Mouse (Mus musculus): Measurements from ENCODE around the gene Dnajc19. TPM values are rescaled to one million over a fixed set of nuclear protein-coding genes. Genes with fewer than 3 reads are reported as not detected.

Gene Dnajc19
- polyA plus RNA-seq, 1 experiment from 2014 or later = 167 TPM

DNA sequence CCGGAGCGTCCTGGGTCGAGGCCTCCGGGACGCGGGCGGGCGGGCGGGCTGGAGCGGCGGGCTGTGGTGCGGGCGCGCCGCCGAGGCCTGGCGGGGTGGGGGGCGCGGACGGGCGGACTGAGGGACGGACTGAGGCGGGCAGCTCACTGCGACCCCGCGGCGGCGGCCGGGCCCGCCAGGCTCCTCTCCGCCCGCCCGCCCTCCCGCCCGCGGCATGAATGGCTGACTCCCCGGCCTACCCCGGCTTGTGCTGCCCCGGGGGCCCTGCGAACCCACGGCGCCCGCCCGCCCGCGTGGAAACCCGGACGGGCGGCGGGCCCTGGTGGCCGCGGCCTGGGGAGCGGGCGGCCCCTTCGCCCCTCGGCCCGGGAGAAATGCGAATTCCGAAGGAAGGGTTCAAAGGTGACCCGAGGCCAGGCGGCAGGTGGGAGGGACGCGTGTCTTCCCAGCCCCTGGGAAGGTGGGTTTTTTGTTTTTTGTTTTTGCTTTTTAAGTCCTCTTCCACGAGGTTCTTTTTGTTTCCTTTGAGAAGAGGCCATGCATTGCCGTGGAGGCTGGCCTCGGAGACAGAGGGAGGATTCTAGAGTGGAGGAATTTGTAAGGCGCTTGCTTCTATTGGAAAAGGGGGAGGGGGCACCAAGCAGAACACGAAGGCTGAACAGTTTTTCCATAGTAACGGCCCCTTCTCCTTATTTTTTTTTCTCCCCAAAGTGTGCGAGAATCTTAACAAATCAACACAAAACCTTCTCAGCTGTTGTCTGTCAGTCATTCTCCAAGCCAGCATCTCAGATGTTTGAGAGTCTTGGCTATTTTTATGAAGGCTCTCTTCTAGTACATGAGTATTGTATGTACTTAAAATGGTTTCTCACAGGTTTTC, 60.5 kb downstream of the Dnajc19 start:
- Histone ChIP-seq H3K4me3 (ENCODE audit: low read depth, low read length) (peak overlapping the region; percentile 96), H3K9me3 (ENCODE audit: control insufficient read depth, low read length) (no peaks in the 10 kb centered on the region), H3K9ac (ENCODE audit: low read length) (peak overlapping the region; percentile 99), H3K27ac (replicated peaks; ENCODE audit: low read depth, low read length) (peak overlapping the region; percentile 90), H3K4me2 (ENCODE audit: low read depth, severe bottlenecking) (peak overlapping the region; percentile 64), H3K27me3 (ENCODE audit: control insufficient read depth, insufficient read depth, low read length) (no peaks in the 10 kb centered on the region), H3K4me1 (ENCODE audit: control insufficient read depth, insufficient read depth, low read length) (0 out of 2 replicates have a peak, but pooled peaks cover 2% of the 10 kb centered on the region), H3K36me3 (ENCODE audit: control insufficient read depth, insufficient read depth, low read length) (no peaks in the 10 kb centered on the region)
- under 1% methylated on average over 30 of the region's 70 CpGs for WGBS
- DNase-seq (ENCODE audit: low spot score) (peak; percentile 54), ATAC-seq (ENCODE audit: insufficient number of reproducible peaks, low FRiP score, low TSS enrichment, low read depth) (peak; percentile 37)

DNA sequence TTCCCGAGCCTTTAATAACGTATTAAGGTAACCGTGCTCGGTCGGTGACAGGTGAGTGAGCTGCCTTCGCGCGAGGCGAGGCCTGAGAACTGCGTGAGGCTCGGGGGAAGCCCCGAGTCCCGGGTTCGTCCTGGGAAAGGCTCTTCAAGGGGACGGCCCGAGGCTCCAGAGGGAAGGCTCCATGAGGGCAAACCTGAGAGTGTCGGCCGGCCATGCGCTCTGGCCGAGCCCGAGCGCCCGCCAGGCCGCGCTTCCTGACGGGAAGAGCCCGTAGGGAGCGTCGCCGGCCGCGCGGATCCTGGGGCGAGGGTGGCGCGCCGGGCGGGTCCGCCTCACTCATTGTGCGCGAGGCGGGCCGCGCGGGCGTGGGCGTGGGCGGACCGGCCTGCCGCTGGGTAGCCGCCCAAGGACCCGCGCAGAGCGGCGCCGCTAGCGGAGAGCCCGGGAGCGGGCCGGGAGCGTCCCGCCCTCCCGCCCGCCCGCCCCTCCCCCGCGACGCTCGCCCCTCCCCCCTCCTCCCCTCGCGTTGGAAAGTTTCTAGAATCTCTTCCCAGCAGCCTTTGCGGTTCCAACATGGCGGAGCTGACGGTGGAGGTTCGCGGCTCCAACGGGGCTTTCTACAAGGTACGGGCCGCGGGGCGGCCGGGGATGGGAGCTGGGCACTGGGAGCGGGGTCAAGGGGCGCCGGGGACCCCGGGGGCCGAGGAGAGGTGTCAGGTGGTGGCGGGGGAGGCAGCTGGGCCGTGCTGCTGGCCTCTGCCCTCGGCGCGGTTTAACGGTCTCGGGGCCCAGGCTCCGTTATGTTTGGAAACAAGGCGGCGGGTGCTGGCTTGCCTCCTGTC, 61.4 kb downstream of the Dnajc19 start, which contains the start of gene Fxr1:
Gene Fxr1, plus strand, starts transcription at position 404 of the 842 bp plus-strand sequence.
- under 1% methylated on average over 58 of the region's 97 CpGs for WGBS
- Histone ChIP-seq H3K27me3 (ENCODE audit: control insufficient read depth, insufficient read depth, low read length) (no peaks in the 10 kb centered on the region), H3K4me3 (ENCODE audit: low read depth, low read length) (peak within 1 kb of the TSS; percentile 96), H3K36me3 (ENCODE audit: control insufficient read depth, insufficient read depth, low read length) (no peaks in the 10 kb centered on the region), H3K4me2 (ENCODE audit: low read depth, severe bottlenecking) (peak within 1 kb of the TSS; percentile 64), H3K4me1 (ENCODE audit: control insufficient read depth, insufficient read depth, low read length) (0 out of 2 replicates have a peak, but pooled peaks cover 2% of the 10 kb centered on the region), H3K9me3 (ENCODE audit: control insufficient read depth, low read length) (no peaks in the 10 kb centered on the region), H3K9ac (ENCODE audit: low read length) (peak within 1 kb of the TSS; percentile 99), H3K27ac (replicated peaks; ENCODE audit: low read depth, low read length) (peak within 1 kb of the TSS; percentile 90)
- ATAC-seq (ENCODE audit: insufficient number of reproducible peaks, low FRiP score, low TSS enrichment, low read depth) = peak; percentile 96
- peak; percentile 84 for DNase-seq (ENCODE audit: low spot score)

DNA sequence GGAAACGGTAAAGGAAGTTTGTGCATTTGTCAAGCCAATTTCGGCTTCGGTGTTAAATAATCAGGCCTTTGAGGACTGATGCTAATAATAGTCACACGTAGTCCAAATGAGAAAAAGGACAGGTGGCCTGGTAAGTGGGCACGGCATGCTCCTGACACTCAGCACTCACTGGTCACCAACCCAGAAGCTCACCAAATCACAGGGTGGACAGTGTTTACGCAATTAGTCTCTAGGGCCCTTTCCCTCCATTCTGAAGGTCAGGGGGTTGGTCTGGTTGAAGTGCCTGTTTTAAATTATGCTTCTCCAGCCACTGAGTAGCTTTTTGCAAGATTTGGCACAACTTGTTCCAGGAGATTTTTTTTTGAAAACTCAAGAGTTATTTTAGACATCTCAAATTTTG, 72.9 kb downstream of the Dnajc19 start:
- 39% methylated on average over 6 of the region's 6 CpGs for WGBS
- DNase-seq (ENCODE audit: low spot score) (no peak), ATAC-seq (ENCODE audit: insufficient number of reproducible peaks, low FRiP score, low TSS enrichment, low read depth) (no peak)
- H3K9me3 ChIP-seq (ENCODE audit: control insufficient read depth, low read length) = no peaks in the 10 kb centered on the region
- H3K4me2 ChIP-seq (ENCODE audit: low read depth, severe bottlenecking) = no peak overlapping the region
- no peaks in the 10 kb centered on the region for H3K36me3 ChIP-seq (ENCODE audit: control insufficient read depth, insufficient read depth, low read length)
- no peak overlapping the region for H3K27ac ChIP-seq (replicated peaks; ENCODE audit: low read depth, low read length)
- H3K9ac ChIP-seq (ENCODE audit: low read length) = no peak overlapping the region
- no peaks in the 10 kb centered on the region for H3K4me1 ChIP-seq (ENCODE audit: control insufficient read depth, insufficient read depth, low read length)
- H3K4me3 ChIP-seq (ENCODE audit: low read depth, low read length) = no peak overlapping the region
- no peaks in the 10 kb centered on the region for H3K27me3 ChIP-seq (ENCODE audit: control insufficient read depth, insufficient read depth, low read length)

DNA sequence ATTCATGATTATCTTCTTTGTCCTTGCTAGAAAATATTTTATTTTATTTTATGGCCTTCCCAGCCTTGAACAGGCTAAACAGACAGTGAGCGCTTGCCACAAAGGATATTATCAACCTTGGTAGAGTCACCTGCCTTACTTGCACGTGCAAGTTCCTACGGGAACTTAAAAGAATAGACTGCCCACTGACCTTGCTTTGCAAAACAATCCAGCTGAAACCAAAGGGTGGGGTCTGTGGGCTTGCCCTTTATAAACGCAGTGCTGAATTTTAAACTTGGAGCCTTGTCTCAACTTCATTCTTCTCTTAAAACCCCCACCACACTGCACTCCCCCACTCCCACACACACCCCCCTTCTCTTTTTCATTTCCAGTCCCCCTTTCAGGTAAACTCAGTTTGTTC, 73.5 kb downstream of the Dnajc19 start:
- Histone ChIP-seq H3K4me1 (ENCODE audit: control insufficient read depth, insufficient read depth, low read length) (no peaks in the 10 kb centered on the region), H3K9me3 (ENCODE audit: control insufficient read depth, low read length) (no peaks in the 10 kb centered on the region), H3K4me3 (ENCODE audit: low read depth, low read length) (no peak overlapping the region), H3K36me3 (ENCODE audit: control insufficient read depth, insufficient read depth, low read length) (no peaks in the 10 kb centered on the region), H3K27ac (replicated peaks; ENCODE audit: low read depth, low read length) (no peak overlapping the region), H3K27me3 (ENCODE audit: control insufficient read depth, insufficient read depth, low read length) (no peaks in the 10 kb centered on the region), H3K4me2 (ENCODE audit: low read depth, severe bottlenecking) (no peak overlapping the region), H3K9ac (ENCODE audit: low read length) (no peak overlapping the region)
- ATAC-seq (ENCODE audit: insufficient number of reproducible peaks, low FRiP score, low TSS enrichment, low read depth) (no peak), DNase-seq (ENCODE audit: low spot score) (no peak)
- 67% methylated on average over 4 of the region's 4 CpGs for WGBS

DNA sequence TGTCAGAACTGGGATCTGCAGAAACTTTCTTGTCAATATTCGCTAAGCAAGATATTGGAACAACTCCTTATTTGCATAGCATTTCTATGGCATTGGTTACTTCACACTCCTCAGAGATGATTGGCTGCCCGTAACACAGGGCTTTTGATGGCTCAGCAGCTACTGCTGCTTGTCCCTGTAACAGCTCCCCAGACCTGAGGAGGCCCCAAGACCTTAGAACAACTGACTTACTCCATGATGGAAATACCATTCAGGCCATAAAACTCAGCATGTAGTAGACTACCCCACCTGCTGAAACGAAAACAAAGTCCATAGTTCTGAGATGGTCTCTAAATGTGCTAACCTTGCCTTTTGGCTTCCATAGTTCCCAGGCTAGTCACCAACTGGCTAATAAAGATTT, 74.3 kb downstream of the Dnajc19 start:
- H3K9ac ChIP-seq (ENCODE audit: low read length) = no peak overlapping the region
- no peak for DNase-seq (ENCODE audit: low spot score)
- no peak overlapping the region for H3K4me3 ChIP-seq (ENCODE audit: low read depth, low read length)
- no peak for ATAC-seq (ENCODE audit: insufficient number of reproducible peaks, low FRiP score, low TSS enrichment, low read depth)
- H3K27ac ChIP-seq (replicated peaks; ENCODE audit: low read depth, low read length) = no peak overlapping the region
- no peak overlapping the region for H3K4me2 ChIP-seq (ENCODE audit: low read depth, severe bottlenecking)
- no peaks in the 10 kb centered on the region for H3K36me3 ChIP-seq (ENCODE audit: control insufficient read depth, insufficient read depth, low read length)
- no peaks in the 10 kb centered on the region for H3K9me3 ChIP-seq (ENCODE audit: control insufficient read depth, low read length)
- H3K27me3 ChIP-seq (ENCODE audit: control insufficient read depth, insufficient read depth, low read length) = no peaks in the 10 kb centered on the region
- no peaks in the 10 kb centered on the region for H3K4me1 ChIP-seq (ENCODE audit: control insufficient read depth, insufficient read depth, low read length)
- 72% methylated on average over 3 of the region's 3 CpGs for WGBS

DNA sequence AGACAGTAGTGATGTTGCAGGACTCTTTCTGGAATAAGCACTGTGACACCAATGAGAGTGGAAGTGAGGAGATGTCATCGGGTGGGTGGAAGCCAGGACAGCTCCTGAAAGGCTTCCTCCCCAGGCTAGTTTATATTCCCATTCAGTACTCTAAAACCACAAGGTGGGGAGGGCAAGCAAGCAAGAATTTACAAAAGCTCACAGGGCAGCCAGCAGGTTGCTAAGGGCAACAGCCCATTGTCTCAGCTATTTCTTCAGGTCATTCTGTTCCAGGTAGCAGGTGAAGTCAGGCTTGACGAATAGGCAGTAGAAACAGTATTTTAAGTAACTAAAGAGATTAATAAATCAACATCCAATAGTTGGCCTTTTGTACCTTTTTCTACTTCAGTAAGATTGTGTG, 74.8 kb downstream of the Dnajc19 start:
- DNase-seq (ENCODE audit: low spot score) = no peak
- H3K27ac ChIP-seq (replicated peaks; ENCODE audit: low read depth, low read length) = no peak overlapping the region
- no peaks in the 10 kb centered on the region for H3K4me1 ChIP-seq (ENCODE audit: control insufficient read depth, insufficient read depth, low read length)
- no peak overlapping the region for H3K4me3 ChIP-seq (ENCODE audit: low read depth, low read length)
- no peak overlapping the region for H3K4me2 ChIP-seq (ENCODE audit: low read depth, severe bottlenecking)
- 77% methylated on average over 2 of the region's 2 CpGs for WGBS
- no peak for ATAC-seq (ENCODE audit: insufficient number of reproducible peaks, low FRiP score, low TSS enrichment, low read depth)
- no peaks in the 10 kb centered on the region for H3K9me3 ChIP-seq (ENCODE audit: control insufficient read depth, low read length)
- no peak overlapping the region for H3K9ac ChIP-seq (ENCODE audit: low read length)
- no peaks in the 10 kb centered on the region for H3K27me3 ChIP-seq (ENCODE audit: control insufficient read depth, insufficient read depth, low read length)
- no peaks in the 10 kb centered on the region for H3K36me3 ChIP-seq (ENCODE audit: control insufficient read depth, insufficient read depth, low read length)

Other genes starting within 250 kb of the Dnajc19 start
- gene Ccdc39, start 237.0 kb downstream of the Dnajc19 start, polyA plus RNA-seq (2014; fragmentation: Nextera tagmentation; extraction: Ambion mirVana) = 6.4 and 6.7 TPM in 2 replicates
- 81.0 and 90.1 TPM in 2 replicates for gene Fxr1, start 61.4 kb downstream of the Dnajc19 start, polyA plus RNA-seq (2014; fragmentation: Nextera tagmentation; extraction: Ambion mirVana)